Mouse (Mus musculus): ENCODE measurements around the gene Pcdh9.

Gene Pcdh9

DNA sequence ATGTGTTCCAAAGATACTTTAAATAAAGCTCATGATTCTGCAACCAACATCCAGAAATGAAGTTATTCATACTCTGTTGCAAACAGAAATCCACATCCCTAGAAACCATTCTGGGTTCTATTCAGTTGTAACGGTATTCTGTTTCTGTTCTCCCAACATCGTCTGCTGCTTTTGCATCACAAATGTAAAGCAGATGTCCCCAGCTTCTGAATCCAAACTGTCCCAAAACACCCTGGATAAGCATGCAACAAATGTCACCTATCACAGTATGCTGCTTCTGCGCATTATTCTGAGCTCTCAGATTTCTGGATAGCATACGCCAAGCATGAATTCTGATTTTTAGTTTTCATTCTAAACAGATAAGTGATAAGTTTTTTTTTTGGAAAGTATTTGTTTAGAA lies 516.3 kb downstream of the Pcdh9 start:
- DNase-seq (ENCODE audit: low spot score), result no peak

GRCm38 (mm10) chr14:93354150-93354549 lies 536.3 kb downstream of the Pcdh9 start:
- no peak for DNase-seq (ENCODE audit: low spot score)

DNA sequence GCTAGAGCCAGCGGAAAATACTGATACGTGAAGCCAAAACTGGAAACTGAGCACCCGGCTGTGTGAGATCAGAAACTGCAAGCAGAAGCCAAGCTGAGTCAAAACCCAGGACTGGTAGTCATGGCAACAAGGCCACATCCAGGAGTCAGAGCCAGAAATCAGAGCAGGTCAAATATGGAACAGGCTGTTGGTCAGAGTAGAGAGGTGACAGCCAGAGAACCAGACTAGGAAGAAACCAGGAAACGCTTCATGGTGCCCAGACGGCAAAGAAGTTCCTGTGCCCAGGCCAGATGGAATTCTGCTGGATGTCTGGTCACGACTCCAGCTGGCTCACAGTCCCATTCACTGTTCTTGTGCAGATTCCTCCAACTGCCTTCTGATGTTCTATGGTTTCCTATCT lies 539.6 kb downstream of the Pcdh9 start:
- DNase-seq (ENCODE audit: low spot score), result no peak

- DNase-seq (ENCODE audit: low spot score), result no peak
These were observed 541.3 kb downstream of the Pcdh9 start for GRCm38 (mm10) chr14:93349166-93349565.

DNA sequence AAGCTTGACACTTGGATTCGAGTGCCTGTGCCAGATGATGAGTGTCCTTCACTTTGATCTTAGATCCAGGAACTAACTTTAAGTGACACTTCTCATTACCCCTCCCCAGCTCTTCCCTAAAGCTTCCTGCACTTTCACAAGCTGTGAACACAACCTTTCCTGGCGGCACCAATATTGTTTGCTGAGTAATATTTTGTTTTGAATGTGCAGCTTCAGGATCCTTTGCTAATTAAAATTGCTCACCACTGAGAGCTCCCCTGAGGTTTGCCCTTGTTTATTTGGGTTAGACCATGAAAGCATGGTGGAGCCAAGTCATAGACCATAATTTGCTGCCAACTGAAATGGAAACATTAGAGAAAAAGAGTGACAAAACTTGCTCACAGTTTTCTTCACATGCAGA lies 543.4 kb downstream of the Pcdh9 start:
- no peak for DNase-seq (ENCODE audit: low spot score)

DNA sequence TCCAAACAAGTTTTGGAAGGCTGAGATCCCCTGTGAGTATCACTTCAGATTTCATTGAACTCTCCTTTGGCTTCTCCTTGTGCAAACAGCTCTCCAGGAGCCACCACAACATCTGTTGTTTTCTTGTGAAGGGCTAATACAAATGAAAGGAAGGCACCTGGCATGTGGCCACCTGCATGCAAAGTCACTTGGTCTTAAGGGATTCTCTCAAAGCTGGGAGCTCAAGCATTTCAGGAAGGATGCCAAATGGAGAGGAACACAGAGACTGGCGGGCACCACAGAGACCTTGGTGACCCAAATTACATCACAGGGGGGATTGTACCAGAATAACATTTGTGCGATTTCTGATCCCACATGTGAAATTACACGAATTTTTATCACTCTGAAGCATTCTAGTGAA lies 547.7 kb downstream of the Pcdh9 start:
- DNase-seq (ENCODE audit: low spot score), result no peak

DNA sequence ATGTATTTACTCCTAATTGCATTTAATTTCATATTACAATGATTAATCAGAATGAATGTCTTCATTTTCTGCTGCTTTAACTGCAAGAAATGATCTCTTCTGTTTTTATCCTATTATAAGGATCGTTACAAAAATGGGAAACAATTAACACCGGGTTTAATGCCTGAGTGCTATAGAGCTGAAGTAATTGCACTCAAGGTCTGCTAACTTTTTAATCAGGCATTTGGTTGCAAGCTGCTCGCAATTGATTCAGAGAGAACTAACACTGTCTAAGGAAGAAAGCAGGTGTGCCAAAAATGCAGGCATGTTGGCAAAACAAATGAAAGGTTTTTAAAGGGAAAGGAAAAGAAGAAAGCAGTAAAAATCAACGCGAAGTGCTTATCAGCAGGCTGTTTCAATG lies 549.1 kb downstream of the Pcdh9 start:
- DNase-seq (ENCODE audit: low spot score), result no peak

DNA sequence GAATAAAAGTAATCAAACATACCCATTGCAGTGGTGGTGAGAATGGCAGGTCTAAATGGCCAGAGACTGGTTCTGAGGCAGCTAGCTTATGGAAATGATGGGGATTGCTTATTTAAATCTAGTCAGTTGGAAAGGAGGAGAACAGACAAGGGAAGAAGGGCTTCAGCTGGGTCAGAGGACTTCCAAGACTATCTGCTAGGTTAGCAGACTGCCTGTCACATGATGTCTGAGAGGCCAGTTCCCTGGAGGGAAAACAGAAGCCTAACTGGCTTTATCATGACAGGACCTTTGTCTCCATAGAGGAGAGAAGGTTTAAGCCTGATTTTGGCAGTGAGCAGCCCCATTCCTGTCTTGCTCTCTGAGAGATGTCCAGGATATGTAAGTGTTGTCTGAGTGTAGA lies 561.2 kb downstream of the Pcdh9 start:
- no peak for DNase-seq (ENCODE audit: low spot score)

GRCm38 (mm10) chr14:93317393-93317792 lies 573.1 kb downstream of the Pcdh9 start:
- DNase-seq (ENCODE audit: low spot score), result no peak

- DNase-seq (ENCODE audit: low spot score), result no peak
These were observed 602.1 kb downstream of the Pcdh9 start for GRCm38 (mm10) chr14:93288361-93288760.

DNA sequence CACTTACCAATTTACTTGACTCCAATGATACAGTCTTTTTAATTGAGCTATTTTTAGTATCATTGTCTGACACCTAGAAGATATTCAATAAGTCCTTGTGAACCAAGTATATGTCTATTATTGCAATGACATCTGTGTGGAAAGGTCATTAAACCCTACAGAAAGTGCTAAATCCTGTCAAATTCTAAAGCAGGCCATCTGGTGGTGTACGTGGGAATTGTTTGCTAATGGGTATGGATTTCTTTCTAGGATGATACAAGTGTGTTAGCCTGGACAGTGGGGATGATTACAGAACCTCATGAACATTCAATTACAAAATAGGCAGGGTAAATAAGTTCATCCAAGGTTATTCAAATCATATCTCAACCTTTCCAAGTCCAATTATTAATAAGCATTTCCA lies 602.8 kb downstream of the Pcdh9 start:
- no peak for DNase-seq (ENCODE audit: low spot score)

DNA sequence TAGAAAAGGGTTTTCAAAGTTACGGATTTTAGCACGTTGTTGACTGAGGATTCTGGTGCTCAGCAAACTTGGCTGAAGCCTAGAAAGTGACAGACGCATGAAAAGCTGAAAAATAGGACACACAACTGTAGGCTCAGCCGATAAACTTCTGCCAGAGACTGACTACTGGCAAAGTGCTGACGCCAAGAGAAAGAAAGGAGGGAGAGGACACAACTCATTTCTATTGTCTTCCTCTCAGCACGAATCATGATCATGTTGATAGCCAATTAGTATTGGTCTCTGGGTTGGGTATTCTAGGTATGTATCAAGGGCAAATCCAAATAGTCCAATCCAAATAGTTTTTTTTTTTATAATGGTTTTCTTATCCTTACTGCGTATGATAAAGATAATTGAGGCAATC lies 605.3 kb downstream of the Pcdh9 start:
- no peak for DNase-seq (ENCODE audit: low spot score)

DNA sequence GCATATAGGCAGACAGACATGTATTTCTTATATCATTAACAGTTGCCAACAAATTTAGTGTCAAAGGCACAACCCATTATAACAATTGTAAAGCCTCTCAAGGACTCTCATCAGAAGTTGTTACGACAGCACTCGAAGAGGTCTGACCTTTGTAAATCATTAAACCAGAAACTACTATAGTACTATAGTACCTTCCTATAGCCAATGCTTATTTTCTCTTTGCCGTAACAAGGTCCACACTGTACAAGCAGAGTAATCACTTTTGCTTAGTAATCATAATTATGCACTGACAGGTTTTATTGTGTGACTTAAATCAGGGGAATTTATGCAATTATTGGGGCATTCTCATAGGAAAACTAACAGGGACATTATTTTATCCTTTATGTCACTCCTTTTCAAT lies 606.5 kb downstream of the Pcdh9 start:
- no peak for DNase-seq (ENCODE audit: low spot score)

DNA sequence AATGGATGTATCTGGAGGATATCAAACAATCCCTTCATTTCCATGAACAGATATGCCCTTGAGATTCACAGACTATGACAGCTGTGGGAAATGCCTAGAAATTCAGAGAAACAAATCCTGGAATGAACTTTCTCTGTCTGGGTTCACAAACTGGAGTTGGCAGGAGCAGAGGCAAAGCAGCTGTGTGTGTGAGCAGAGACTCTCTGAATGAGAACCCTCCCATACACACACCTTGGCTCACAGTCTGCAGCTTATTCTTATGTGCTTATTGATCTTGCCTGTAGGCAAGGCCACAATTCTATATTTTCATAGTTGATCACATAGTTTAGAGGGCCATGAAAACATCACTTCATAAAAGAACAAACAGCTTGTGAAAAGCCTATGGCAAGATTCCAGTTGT lies 614.8 kb downstream of the Pcdh9 start:
- no peak for DNase-seq (ENCODE audit: low spot score)

GRCm38 (mm10) chr14:93274767-93275166 lies 615.7 kb downstream of the Pcdh9 start:
- no peak for DNase-seq (ENCODE audit: low spot score)

- no peak for DNase-seq (ENCODE audit: low spot score)
These were observed 637.1 kb downstream of the Pcdh9 start for GRCm38 (mm10) chr14:93253411-93253810.

DNA sequence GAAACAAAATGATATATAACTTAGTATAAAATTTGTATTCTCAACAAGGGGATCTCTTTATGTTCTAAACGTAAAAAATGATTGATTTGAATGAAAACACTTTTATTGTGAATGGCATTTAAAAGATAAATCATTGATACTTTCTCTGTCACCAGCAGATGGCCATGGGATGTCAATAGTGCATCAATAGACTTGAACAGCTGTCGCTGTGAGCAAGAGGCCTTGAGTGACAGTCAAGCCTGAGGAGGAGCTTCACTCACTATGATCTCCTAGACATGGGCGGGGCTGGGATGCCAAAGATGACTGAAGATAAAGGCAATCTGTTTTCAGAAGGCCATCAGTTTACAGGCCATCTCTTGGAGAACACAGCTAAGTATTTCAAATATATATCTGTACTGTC lies 650.2 kb downstream of the Pcdh9 start:
- DNase-seq (ENCODE audit: low spot score), result no peak

DNA sequence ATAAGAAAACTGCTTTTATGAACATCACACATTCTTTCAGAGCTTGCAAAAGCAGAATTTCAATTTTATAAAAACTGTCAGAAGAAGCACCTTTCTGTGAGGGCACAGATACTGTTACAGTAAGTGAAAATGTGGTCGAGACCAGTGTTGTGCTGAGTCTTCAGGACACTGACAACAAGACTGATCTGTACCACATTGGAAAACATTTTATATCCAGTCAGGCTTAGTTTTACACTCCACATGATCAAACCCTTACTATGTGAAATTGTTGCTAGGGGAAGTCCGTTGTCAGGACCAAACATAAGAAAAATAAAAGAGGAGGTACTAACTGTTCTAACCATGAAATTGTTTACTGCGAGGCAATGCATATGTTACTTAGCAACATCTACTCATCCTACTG lies 656.1 kb downstream of the Pcdh9 start:
- no peak for DNase-seq (ENCODE audit: low spot score)

DNA sequence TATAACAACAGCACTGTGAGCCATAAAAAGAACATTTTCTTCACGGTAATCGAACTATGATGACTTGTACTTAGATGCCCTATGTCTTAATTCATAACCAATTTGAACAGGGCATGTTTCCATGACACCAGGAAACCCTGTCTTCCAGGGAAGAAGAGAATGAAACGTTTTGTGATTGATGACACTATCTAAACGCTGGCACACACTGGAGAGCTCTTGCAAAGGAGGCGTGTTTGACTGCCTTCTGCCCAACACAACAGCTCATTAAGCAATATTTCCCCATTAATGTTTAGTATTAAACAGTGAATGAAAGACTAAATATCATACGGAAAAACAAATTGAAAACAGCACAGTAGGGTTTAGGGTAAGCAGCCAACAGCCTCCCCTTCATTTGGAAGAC lies 656.9 kb downstream of the Pcdh9 start:
- DNase-seq (ENCODE audit: low spot score), result no peak

DNA sequence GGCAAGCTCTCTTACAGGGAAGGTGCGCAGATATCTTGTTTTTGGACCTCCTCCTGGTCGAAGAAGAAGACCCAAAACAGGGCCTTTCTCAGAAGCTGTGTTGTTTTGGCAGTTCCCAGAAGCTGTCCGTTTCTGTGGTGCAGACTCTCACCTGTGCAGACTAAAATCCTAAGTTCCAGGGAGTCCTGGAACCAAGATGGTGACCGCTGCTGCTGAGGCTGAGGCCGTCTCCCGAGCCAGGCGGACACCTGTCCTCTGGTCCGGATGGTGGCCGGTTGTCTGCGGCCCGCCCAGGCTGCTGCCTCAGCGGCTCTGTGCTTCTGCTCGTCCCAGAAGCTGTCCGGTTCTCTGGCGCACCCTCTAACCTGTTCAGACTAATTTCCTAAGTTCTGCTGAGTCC lies 675.6 kb downstream of the Pcdh9 start:
- peak; percentile 86 for DNase-seq (ENCODE audit: low spot score)

GRCm38 (mm10) chr14:93199791-93200190 lies 690.7 kb downstream of the Pcdh9 start:
- no peak for DNase-seq (ENCODE audit: low spot score)

GRCm38 (mm10) chr14:93182606-93183491 lies 707.6 kb downstream of the Pcdh9 start:
- DNase-seq (ENCODE audit: low spot score), result no peak

DNA sequence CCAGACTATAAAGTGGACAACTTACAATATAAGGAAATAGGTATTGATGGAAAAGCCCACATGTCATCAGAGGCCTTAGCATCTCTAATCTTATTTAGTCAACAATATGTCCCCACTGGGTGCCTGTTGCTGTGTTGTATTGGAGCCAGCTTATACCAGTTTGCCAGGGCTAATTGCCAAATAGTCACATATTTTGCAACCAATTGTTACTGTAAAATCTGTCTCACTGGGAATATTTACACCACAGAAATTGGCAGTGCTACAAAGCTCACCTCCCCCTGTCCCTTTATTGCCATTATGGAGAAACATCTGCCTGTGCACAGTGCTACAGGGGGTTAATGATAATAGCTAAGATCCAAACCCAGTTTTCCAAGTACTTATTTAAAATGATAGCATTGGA lies 721.3 kb downstream of the Pcdh9 start:
- DNase-seq (ENCODE audit: low spot score), result no peak

GRCm38 (mm10) chr14:93168367-93168766 lies 722.1 kb downstream of the Pcdh9 start:
- no peak for DNase-seq (ENCODE audit: low spot score)
